Mouse (Mus musculus): Measurements from ENCODE around the gene Med25.
"Not testable (repeated sequence)": the region's sequence is repeated elsewhere in the genome, so short reads cannot be mapped to it uniquely, and the experiment has no call there.

The Med25 gene

DNA sequence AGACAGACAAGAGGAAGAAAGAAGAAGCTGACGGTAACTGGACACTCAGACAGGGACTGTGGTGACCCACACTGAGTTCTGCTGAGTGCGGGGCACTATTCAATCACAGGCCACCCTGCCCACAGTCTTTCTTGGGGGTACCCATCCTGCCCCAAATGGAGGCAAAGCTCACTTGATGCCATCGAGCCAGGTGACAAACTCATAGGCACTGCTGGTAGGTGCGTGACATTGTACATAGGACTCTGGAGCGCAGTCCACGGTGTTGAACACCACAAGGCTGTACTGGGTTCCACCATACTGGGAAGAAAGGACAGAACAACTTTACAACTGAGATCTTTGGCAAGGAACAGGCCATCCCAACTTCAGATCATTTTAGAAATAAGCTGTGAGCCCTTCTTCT lies 901 bp downstream of the Med25 start:
- DNase-seq: peak in 1 of 2 experiments; percentile 38

GRCm38 (mm10) chr7:44890737-44891136 lies 1.8 kb downstream of the Med25 start:
- peak in 1 of 2 experiments; percentile 46 for DNase-seq

- DNase-seq: peak in 1 of 2 experiments; percentile 49
Observed at GRCm38 (mm10) chr7:44890180-44890579, 2.3 kb downstream of the Med25 start.

GRCm38 (mm10) chr7:44888256-44889105 lies 4.0 kb downstream of the Med25 start:
- no peak for DNase-seq

DNA sequence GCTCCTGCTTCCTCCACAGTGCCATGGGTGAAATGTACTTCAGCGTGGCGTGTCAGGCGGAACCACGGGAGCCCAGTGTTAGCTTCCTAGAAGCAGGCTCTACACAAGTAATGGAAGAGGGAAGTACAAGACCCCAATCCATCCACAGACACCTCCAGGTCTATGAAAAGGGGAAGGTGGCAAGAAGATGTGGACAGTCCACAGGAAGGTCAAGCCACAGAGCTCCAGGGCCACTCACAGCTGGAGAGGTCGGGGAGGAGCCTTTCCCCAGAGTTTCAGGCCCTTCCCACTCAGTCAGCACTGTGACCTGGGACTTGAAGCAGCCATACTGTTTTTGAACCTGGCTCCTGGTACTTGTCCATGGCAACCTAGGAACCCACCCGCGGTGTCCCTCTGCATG lies 5.5 kb downstream of the Med25 start:
- DNase-seq: no peak

DNA sequence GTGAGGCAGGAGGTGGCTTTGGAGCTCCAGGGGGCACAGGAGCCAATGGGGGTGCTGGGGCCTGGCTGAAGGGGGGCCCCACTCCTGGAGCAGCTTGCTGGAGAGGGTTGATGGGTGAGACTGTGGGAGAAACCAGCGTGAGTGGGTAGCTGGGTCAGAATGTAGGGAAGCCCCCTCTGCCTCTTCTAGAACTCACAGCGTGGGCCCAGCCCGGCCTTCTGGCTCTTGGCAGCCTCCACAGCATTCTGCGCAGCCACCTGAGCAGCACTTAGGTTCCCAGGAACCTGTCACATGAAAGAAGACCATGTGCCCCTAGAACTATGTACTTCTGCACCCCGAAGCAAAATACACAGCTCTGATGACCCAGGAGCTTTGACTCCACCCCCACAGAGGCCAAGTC lies 7.9 kb downstream of the Med25 start:
- no peak for DNase-seq

DNA sequence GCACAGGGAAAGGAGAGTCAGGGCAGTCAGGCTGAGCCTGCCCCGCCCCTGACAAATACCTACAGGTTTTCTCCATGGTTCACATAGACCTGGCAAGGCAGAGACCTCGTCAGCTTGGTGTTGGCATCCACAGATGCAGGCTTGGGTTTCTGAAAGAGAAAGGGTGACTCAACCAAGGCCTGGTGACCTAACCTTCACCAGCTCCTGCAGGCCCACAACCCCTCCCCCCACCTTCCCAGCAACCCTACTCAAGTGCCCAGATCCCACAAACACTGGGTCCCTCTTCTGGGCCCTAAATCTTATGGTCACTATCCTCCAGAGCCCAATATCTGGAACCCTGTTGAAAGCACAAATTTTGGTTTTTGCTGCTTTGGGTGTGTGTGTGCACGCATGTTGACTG lies 9.5 kb downstream of the Med25 start:
- no peak for DNase-seq

- DNase-seq: no peak
Observed at GRCm38 (mm10) chr7:44877833-44878232, 14.7 kb downstream of the Med25 start.

GRCm38 (mm10) chr7:44871774-44872173 lies 20.7 kb downstream of the Med25 start:
- DNase-seq: not testable (repeated sequence)

DNA sequence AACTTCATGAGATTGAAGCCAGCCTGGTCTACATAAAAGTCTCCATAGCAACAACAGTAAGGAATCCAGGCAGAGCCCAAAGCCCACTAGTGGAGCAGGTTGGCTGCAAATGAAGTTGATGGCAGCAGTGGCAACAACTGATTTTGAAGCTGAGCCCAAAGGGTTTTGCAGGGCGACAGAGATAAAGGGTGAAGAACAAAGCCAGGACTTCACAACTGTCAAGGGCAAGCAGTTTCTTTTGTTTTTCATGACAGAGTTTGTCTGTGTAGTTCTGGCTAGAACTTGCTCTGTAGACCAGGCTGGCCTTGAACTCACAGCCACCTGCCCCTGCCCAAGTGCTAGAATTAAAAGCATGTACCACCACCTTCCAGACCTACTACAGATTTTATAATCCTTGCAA lies 21.3 kb downstream of the Med25 start:
- no peak for DNase-seq

DNA sequence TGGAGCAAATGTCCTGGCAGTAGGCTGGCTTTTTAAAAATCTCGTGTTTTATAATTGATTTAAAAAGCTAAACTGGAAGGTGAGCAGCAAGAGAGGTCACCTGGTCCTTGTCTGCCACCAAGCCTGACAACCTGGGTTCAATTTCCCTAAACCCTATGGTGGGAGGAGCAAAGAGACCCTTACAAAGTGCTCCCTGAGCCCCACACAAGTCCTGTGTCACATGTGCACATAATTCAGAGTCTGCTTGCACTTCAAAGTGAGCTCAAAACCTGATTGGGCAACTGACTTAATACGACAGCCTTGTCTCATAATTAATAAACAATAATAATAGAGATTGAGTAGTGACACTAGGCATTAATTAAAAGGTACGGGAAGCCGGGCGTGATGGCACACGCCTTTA lies 21.9 kb downstream of the Med25 start:
- no peak for DNase-seq

DNA sequence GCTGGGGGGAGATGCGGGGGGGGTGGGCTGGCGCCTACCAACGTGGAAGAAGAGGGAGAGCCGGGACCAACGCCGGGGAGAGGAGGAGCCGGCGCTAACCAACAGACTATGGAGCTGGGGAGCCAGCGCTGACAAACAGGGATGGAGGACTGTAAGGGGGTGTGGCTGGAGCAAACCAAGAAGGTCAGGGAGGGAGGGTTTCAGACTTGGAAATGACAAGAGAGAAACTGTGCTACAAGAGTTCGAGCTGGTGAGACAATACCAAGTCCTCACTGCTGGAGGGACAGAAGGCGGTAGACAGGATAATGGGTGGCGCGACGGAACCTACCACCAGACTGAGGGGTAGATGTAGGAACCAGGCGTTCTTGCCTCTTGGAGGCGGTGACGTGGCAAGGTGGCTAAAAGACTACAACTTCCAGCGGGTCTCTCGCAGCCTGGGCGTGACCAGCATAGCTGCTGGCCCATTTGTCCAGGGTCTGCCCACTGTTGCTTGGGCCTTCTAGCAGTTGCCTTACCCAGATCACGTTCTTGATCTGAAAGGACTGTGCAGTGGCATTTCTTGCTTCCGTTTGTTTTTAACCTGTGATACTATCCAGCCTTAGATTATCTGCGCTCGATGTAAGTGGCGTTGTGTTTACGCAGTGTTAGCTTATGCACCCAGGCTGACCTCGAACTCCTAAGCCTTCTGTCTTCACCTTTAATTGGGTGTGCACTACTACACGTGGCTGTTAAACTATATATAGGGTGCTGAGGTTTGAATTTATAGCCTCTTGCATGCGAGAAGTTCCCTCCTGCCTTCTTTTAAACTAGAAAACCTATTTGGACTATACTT lies 22.6 kb downstream of the Med25 start, which contains the start of gene Ptov1:
TSS of gene Ptov1 (minus strand) at position 92 of the 832 bp plus-strand sequence.
- peak; percentile 93 to 97 for DNase-seq

GRCm38 (mm10) chr7:44868919-44869696 lies 23.4 kb downstream of the Med25 start:
- peak; percentile 70 to 87 for DNase-seq

- DNase-seq: peak; percentile 40 to 69
Observed at GRCm38 (mm10) chr7:44868465-44868864, 24.0 kb downstream of the Med25 start.

GRCm38 (mm10) chr7:44867802-44868201 lies 24.7 kb downstream of the Med25 start:
- DNase-seq: peak in 1 of 2 experiments; percentile 35

- peak in 1 of 2 experiments; percentile 66 for DNase-seq
Observed at GRCm38 (mm10) chr7:44867010-44867702, 25.4 kb downstream of the Med25 start.

DNA sequence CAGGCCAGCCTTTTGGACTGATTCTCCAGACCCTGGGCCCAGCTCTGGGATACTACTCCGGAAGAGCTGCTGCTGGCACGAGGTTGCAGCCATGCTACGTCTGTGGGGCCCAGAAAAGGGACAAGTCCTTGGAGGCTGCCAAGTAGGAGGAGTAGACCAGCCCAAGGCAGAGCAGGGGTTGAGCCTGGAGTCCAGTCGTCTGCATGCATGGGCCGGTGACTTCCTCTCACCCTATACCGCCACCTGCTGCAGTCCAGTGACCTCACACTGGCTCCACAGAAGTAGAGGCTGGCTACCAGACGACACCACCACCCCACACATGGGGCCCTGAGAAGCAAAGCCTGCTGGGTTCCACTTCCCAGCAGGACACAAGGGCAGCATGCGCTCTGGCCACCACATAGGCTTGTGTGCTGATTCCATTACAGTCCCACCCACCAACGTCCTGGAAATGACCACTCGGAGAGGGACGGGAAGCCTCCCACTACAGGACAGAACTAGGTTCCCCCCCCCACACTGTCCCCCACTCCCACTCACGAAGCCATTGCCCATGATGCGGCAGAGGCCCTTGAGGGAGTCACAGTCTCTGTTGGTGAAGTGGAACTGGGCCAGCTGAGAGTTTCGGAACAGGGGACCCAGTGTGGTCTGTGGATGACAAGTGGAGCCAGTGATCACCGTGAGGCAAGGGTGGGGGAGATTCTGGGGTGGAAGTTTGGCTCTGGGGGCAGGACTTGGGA lies 26.1 kb downstream of the Med25 start:
- peak; percentile 60 to 89 for DNase-seq

GRCm38 (mm10) chr7:44864595-44865542 lies 27.6 kb downstream of the Med25 start:
- peak in 1 of 2 experiments; percentile 48 for DNase-seq

GRCm38 (mm10) chr7:44863982-44864494 lies 28.5 kb downstream of the Med25 start:
- DNase-seq: peak in 1 of 2 experiments; percentile 33

DNA sequence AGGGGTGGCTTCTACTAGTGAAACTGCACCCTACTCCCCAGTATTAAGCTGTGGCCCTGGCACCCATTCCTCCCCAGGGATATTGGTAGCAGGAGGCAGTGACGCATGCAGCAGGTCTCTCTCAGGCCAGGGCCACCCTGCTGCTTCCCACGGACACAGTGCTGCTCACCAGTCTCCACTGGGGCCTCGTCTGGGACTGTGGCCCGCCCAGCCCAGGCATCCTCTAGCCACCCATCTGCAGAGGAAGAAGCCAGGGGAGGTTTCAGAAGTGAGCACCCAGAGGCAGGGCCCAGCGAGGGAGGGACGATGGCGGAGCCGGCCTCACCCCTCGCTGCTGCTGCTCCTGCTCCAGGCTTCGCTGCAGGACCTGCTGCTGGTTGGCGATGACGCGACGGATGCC lies 29.3 kb downstream of the Med25 start:
- DNase-seq: no peak

All from kidney, postnatal 25 days (tissue).